8 mouse cellular contexts compared by ENCODE assay signal in genomic region chr5:117388877-117389276, GRCm38 (mm10). TPM values are rescaled to one million over a fixed set of nuclear protein-coding genes. Genes with fewer than 3 reads are reported as not detected.
DNase-seq lines count a peak whose midpoint lies in the region; ATAC-seq and TF ChIP-seq lines count a peak whose summit lies in the region.

Gene Rfc5, minus strand, starts transcription at chr5:117389047.

- H3K4me1 ChIP-seq in cortical plate, adult 2 months (ENCODE audit: control insufficient read depth, insufficient read depth, low read length) = no peaks in the 10 kb centered on the region

- ATAC-seq in activated CD4-positive, CD25-positive, alpha-beta regulatory T cell, adult 4 months = peak; percentile 99
- peak; percentile 92 for ATAC-seq in megakaryocyte progenitor cell, adult 5-6 weeks (replicated peaks; ENCODE audit: poor library complexity)

- 0 out of 2 replicates have a peak within 1 kb of the TSS, but pooled peaks have one; percentile 1 for H3K27ac ChIP-seq in cortical plate, adult 2 months (ENCODE audit: insufficient read depth, low read length)

- DNase-seq in gastrocnemius, postnatal 10 days = peak; percentile 96
- peak; percentile 95 for DNase-seq in induced T-regulatory cell, adult 2 months (ENCODE audit: low read depth)
- peak; percentile 83 to 92 for DNase-seq in left cerebral cortex, adult 9 months (ENCODE audit: low spot score in 2 of 2)
- DNase-seq in right cerebral cortex, postnatal 14 days = peak; percentile 97
- DNase-seq in urinary bladder, postnatal 36 days (ENCODE audit: low spot score in 2 of 2) = peak; percentile 95

- H3K4me3 ChIP-seq in cortical plate, adult 2 months (ENCODE audit: insufficient read depth, low read length) = peak within 1 kb of the TSS; percentile 32

- no peak for TF ChIP-seq POLR2A in cortical plate, adult 2 months (IDR thresholded peaks at IDR 0.05; ENCODE audit: extremely low read depth, insufficient read depth, low read length)

- no peak for TF ChIP-seq CTCF in cortical plate, adult 2 months (IDR thresholded peaks at IDR 0.05; ENCODE audit: extremely low read depth, insufficient read depth, low read length)

RNA-seq across cellular contexts. Expression of gene Rfc5, which starts in this region (rescaled TPM):
- 10 to 100 TPM; 32.2 to 35.6 TPM for polyA plus RNA-seq in activated CD4-positive, CD25-positive, alpha-beta regulatory T cell, adult 4 months (2017; shearing (Covaris generic))
- 16.8 and 18.5 TPM in 2 replicates for polyA plus RNA-seq in cortical plate, adult 2 months (2012; rRNA removed)
- total RNA-seq in gastrocnemius, postnatal 10 days (2021) = 1 to 10 TPM; 7.5 to 8.5 TPM
- 53.9 and 61.7 TPM in 2 replicates for total RNA-seq in megakaryocyte progenitor cell, adult 5-6 weeks (2015)
- 53.1 and 60.4 TPM in 2 replicates for total RNA-seq in megakaryocyte progenitor cell, adult 5-6 weeks (2017)

Comparison
In these comparisons a context has a peak if more than half of its experiments do, and no peak if none do; other contexts are left out.
1. Peak in every context shown above with its lines: DNase-seq, ATAC-seq, H3K4me3 ChIP-seq and H3K27ac ChIP-seq.
2. RNA of gene Rfc5 (total RNA-seq): 53.1 to 61.7 TPM in megakaryocyte progenitor cell, adult 5-6 weeks; 7.5 to 8.5 TPM in gastrocnemius, postnatal 10 days; every median in the first group is over 4 times any median in the second.